Mouse (Mus musculus) neutrophil, adult 5-6 weeks (primary cell): ENCODE results near the gene Scd1. TPM values are rescaled to one million over a fixed set of nuclear protein-coding genes. Genes with fewer than 3 reads are reported as not detected.

Experiments used
- ATAC-seq: fragments of 151-379, 151-347 bp; 2 replicates; pipeline ENCODE4 v1.8.0; 2017; ENCODE audit warnings: mild to moderate bottlenecking, moderate TSS enrichment; ENCODE audit not compliant: insufficient number of reproducible peaks, poor library complexity, low FRiP score, severe bottlenecking; ENCODE audit errors: extremely low read depth
- total RNA-seq: library from RNA; stranded (forward); fragments of 200-1000 nt; gene quantifications from 2 replicates; pipeline ENCODE4 v1.2.3, GENCODE M21; 2017

Gene Scd1
- total RNA-seq, 1 experiment from 2014 or later = 296 TPM

GRCm38 (mm10) chr19:44403546-44403945 lies 4.1 kb downstream of the Scd1 start:
- ATAC-seq = no peak

- no peak for ATAC-seq
These were observed 7.0 kb downstream of the Scd1 start for GRCm38 (mm10) chr19:44400484-44401197.

GRCm38 (mm10) chr19:44400076-44400475 lies 7.6 kb downstream of the Scd1 start:
- ATAC-seq = no peak

GRCm38 (mm10) chr19:44396742-44397141 lies 10.9 kb downstream of the Scd1 start:
- ATAC-seq = no peak

GRCm38 (mm10) chr19:44394972-44395371 lies 12.7 kb downstream of the Scd1 start:
- no peak for ATAC-seq

- no peak for ATAC-seq
These were observed 13.7 kb downstream of the Scd1 start for GRCm38 (mm10) chr19:44393962-44394422.

- no peak for ATAC-seq
These were observed 15.2 kb downstream of the Scd1 start for GRCm38 (mm10) chr19:44392339-44393009.

- no peak for ATAC-seq
These were observed 15.8 kb downstream of the Scd1 start for GRCm38 (mm10) chr19:44391856-44392255.

- ATAC-seq = no peak
These were observed 18.2 kb downstream of the Scd1 start for GRCm38 (mm10) chr19:44389507-44389906.

- peak; percentile 83 for ATAC-seq
These were observed 18.9 kb downstream of the Scd1 start for GRCm38 (mm10) chr19:44388475-44389428.

GRCm38 (mm10) chr19:44387746-44388474 lies 19.8 kb downstream of the Scd1 start:
- no peak for ATAC-seq

GRCm38 (mm10) chr19:44387089-44387671 lies 20.5 kb downstream of the Scd1 start:
- no peak for ATAC-seq

GRCm38 (mm10) chr19:44385887-44386498 lies 21.7 kb downstream of the Scd1 start:
- ATAC-seq = no peak

GRCm38 (mm10) chr19:44382682-44383321 lies 24.9 kb downstream of the Scd1 start:
- peak; percentile 76 for ATAC-seq

GRCm38 (mm10) chr19:44380065-44380464 lies 27.6 kb downstream of the Scd1 start:
- no peak for ATAC-seq

GRCm38 (mm10) chr19:44379090-44379489 lies 28.6 kb downstream of the Scd1 start:
- no peak for ATAC-seq

- ATAC-seq = peak; percentile 46
These were observed 29.9 kb downstream of the Scd1 start for GRCm38 (mm10) chr19:44377629-44378375.
